Mouse (Mus musculus) NIH3T3 (cell line): Measurements from ENCODE around the gene Arhgap18.
"Not testable (repeated sequence)": the region's sequence is repeated elsewhere in the genome, so short reads cannot be mapped to it uniquely, and the experiment has no call there.

Experiments
- DNase-seq: peaks from one replicate; pipeline ENCODE4 v3.0.0-alpha.2; 2012; ENCODE audit warnings: low read depth

Arhgap18 gene

DNA sequence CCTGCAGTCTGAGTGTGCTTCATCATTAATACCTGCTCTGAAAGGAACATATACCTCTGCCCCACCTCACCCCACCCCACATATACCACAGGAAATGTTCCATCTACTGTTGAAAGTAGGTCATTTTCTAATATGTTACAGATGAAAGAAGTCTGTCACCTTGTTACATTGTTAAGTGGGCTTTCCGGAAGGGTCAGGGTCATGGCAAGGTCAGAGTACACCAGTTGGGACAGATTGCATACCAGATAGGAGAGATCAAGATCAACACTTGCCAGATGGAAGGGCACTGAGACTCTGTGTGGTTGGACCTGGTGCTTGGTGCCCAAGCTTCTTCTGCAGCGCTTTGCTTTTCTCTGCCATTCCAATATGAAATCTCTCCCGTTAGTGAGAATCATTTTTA is 158.0 kb downstream of the Arhgap18 start:
- DNase-seq: no peak

DNA sequence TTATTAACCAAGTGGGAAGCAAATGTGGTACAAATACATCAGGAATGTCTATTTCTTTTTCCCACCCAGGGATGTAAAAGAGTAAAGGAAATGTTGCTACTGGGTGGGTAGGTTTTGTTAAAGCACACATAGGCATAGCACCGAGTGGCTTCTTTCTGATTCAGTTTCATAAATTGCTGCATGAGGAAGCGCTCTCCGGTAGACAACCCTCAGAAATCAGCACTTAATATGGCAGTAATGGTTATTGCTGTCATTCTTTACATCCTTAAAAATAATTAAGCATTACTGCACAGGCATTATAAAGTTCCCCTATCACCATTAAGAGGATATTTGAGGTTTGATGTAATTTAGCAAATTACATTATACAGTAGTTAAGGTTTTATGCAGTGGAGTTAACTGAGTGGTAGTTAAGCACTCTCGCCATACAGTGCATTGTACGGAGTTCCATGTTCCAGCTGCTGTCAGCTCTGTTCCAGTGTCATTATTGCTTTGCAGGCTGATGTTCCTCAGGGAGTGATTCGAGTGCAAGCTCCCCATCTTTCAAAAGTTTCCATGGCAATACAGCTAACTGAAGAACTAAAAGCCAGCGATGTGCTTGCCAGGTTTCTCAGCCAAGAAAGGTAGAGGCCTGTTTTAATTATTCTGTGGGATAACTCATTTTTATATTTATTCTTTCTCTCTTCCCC is 159.0 kb downstream of the Arhgap18 start:
- DNase-seq: no peak

DNA sequence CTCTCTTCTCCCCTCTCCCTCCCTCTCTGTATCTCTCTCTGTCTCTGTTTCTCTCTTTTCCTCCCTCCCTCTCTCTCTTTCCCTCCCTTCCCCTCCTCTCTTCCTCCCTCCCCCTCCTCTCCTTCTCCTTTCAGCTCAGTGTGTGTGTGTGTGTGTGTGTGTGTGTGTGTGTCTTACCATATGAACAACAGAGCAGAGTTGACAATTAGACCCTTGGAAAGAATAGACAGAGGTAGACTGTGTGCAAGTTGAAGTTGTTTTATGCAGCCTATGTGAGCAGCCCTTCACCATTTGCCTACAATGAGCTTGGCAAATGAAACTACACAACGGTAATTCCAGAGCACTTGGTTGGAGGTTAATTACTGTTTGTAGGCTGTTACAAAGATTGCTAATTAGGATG is 159.6 kb downstream of the Arhgap18 start:
- no peak for DNase-seq

DNA sequence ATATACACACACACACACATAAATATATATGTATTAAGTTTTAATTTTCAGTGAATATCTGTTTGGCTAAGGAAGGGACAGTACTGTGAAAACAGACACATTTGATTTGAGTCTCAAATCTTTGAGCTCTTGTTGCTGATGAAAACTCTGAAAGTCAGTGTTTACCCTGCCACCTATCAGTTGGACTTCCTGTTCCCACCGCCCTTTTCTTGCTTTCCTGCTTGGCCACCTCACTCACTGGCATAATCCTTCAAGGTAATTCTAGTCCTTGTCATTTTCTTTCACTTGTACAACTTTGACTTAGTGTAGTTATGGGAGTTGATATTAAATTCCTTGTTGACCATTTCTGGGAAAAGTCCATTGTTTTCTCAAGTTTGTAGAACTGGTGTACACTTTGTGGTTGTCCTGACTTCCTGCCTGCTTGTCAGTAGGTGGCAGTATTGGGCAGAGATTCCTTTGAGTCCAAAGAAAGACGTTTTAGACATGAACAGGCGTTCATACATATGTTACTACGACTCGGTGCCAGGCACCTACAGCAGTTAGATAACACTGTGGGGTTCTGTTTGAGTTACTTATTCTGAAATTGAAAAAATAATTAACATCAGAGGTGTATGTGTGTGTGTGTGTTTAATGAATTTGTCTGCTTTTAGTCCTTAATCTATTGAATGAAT is 166.2 kb downstream of the Arhgap18 start:
- DNase-seq: peak; percentile 92

DNA sequence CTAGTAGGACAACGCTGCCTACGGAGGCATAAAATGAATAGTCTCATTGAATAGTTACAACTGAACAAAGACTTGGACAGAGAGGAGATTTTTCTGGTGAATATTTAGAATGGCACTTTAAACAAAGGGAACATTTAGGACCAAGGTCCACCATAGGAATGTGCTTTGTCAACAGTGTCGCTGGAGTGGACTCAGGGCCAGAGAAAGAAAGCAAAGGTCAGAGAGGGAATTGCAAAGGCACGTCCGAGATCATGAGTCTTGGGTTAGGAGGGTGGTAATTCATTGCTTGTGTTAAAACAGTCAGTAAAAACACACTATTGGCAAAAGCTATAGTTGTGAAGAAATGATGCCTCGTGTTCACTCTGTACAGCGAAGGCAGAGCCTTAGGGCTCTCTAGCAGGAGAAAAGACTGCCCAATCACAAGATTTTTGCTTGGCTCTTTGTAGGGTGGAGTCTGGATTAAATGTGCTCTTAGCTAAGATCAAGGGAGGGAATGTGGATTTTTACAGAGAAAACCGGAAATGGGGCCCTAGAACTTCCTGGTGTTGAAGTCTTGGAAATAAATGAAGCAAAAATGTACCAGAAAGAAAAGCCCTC is 167.3 kb downstream of the Arhgap18 start:
- DNase-seq: no peak

DNA sequence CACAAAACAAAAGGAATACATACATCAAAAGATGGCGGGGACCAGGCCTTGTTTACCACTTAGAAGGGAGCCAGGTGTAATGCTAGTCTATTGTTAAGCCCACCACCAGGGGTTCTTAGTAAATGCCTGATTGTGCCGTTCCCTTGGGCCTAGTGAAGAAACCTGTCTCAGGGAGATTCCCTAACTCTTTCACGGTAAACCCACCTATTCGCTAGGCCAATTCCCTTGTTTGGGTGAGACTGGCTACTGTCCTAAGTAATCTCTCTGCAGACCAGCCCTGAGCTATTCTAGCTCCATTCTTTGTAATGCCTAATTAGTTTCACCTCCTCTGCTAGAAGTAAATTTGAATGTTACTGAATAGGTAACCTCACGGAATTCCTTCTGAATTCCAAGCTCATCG is 182.8 kb downstream of the Arhgap18 start:
- not testable (repeated sequence) for DNase-seq

DNA sequence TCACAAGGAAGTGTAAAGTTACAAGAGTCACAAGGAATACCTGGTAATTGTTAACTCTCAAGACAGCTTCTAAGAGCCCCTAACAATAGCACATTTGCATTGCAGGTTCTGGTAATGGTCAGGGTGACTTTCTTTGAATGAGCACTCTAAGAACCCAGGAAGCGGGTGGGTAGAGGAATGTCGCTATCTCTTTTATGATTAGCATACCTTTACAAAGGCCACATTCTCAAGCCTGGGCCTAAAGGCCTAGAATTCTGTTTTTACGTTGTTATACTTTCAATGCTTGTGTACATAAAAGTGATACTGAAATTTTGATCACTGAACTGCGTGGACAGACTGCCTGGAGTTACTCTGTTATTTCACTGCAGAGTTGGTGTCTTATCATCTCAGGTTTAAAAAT is 185.2 kb downstream of the Arhgap18 start:
- DNase-seq: not testable (repeated sequence)

DNA sequence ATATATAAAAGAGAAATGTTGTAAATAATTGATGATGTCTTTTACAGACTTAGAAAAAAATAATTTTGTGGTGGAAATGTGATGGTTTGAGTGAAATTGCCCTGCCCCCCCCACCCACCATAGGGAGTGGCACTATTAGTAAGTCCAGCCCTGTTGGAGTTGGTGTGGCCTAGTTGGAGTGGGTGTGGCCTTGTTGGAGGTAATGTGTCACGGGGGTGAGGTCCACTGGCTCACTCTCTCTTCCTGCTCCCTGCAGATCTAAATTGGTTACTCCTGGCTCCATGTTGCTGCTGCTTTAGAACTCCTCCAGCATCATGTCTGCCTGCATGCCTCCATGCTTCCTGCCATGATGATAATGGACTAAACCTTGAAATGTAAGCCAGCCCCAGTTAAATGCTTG is 186.3 kb downstream of the Arhgap18 start:
- DNase-seq: no peak

DNA sequence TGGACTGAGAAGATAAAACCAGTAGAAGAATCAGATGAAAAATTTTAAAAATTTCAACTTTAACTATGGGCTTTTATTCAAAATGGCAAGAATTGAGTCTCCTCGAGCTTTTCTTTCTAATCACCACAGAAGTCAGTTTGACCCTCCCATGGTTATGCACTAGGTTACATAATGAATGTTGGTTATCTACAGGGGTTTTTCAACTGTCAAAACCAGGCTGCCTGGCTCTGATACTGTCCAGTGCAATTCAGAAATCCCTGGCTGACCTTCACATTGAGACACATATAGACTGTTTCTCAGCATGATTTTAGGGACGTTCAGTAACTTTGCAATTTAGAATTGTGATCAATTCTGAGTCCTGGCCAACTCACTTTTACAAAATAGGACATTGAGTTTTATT is 195.1 kb downstream of the Arhgap18 start:
- DNase-seq: no peak

DNA sequence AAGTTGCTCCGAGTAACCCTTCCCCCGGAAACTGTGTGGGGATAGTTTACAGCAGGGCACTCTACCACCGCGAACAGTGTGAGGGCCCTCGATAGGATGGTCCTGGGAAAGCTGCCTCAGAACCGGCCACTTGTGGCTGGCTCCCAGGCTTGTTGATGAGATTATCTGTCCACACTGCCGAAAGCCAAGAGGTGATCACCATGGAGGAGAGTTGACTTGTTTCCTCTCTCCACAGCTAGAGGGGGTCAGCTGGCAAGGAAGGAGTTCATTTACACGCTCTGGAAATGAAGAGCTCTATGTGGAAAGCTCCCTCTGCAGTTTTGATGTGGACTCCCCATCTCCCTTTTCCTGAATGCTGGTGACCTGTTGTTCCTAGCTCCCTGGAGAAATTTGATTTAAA is 196.4 kb downstream of the Arhgap18 start:
- no peak for DNase-seq

DNA sequence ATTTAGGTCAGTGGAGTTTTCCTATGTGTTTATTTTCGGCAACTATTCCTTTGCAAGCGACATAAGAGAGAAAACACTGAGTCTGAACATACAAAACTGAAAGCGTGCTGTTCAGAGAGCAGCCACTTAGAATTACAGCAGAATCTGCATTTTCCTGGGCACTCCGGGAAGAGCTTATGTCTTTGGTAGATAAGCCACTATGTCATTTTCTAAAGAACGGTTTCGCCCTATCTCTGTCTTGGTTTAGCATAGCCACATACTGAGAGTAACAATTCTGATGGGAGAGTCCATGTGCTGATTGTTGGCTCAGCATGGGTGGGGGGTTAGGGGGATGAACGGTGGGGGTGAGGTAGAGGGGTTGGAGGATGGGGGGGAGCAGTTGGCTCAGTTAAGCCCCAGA is 197.2 kb downstream of the Arhgap18 start:
- DNase-seq: no peak

DNA sequence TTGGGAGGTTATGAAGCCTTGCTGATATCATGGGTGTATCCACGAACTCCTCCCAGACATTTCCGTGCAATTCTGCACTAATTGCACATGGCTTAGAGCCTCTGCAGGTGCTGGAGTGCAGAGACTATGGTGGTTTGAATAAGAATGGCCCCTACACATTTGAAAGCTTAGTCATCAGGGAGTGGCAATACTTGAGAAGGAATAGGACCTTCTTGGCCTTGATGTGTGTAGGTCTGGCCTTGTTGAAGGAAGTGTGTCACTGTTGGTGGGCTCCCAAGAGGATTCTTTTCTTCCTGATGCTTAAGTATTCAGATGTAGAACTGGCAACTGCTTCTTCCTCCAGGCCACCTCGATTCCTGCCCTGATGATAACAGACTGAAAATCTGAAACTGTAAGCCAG is 205.3 kb downstream of the Arhgap18 start:
- no peak for DNase-seq
